Mouse (Mus musculus): ENCODE measurements around the gene Glra2.

DNA sequence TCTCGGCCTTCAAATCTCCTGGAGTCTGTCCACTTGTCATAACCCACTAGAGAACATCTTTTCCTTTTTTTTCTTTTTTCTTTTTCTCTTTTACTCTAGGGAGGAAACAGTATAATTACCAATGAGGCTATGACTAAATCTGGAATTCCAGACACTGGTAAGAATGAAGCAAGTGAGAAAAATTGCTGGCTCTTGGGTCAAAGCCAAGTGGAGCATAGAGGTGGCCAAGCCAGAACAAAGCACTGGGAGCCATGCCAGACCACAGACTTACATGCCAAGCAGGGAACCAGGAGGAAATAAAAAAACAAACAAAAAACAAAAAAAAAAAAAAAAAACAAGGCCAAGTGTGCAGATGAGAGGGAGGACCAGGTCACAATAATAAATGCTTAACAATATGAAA lies 35.6 kb upstream of the Glra2 start:
- TF ChIP-seq CTCF (IDR thresholded peaks at IDR 0.05; ENCODE audit: borderline replicate concordance, extremely low read depth, insufficient read depth, insufficient read length) (no peak), POLR2A (IDR thresholded peaks at IDR 0.05; ENCODE audit: borderline replicate concordance, extremely low read depth, insufficient read depth, insufficient read length, poor library complexity, severe bottlenecking) (no peak)
